Mouse (Mus musculus): Measurements from ENCODE around the gene 1110008L16Rik.
A peak's percentile ranks its signal among the peaks of the same experiment; 100 is the strongest.

1110008L16Rik gene

GRCm38 (mm10) chr12:55372424-55373055 is 73.2 kb downstream of the 1110008L16Rik start:
- H3K36me3 ChIP-seq (ENCODE audit: control insufficient read depth, insufficient read depth, low read length, poor library complexity, severe bottlenecking), result no peaks in the 10 kb centered on the region
- no peaks in the 10 kb centered on the region for H3K27me3 ChIP-seq (ENCODE audit: control insufficient read depth, insufficient read depth, low read length, poor library complexity, severe bottlenecking)
- peak; percentile 67 for DNase-seq (ENCODE audit: low read depth, low spot score)

GRCm38 (mm10) chr12:55376956-55377609 is 77.7 kb downstream of the 1110008L16Rik start:
- no peak for DNase-seq (ENCODE audit: low read depth, low spot score)
- H3K27me3 ChIP-seq (ENCODE audit: control insufficient read depth, insufficient read depth, low read length, poor library complexity, severe bottlenecking), result no peaks in the 10 kb centered on the region
- H3K36me3 ChIP-seq (ENCODE audit: control insufficient read depth, insufficient read depth, low read length, poor library complexity, severe bottlenecking), result no peaks in the 10 kb centered on the region

GRCm38 (mm10) chr12:55377610-55377980 is 78.2 kb downstream of the 1110008L16Rik start:
- no peaks in the 10 kb centered on the region for H3K27me3 ChIP-seq (ENCODE audit: control insufficient read depth, insufficient read depth, low read length, poor library complexity, severe bottlenecking)
- no peak for DNase-seq (ENCODE audit: low read depth, low spot score)
- H3K36me3 ChIP-seq (ENCODE audit: control insufficient read depth, insufficient read depth, low read length, poor library complexity, severe bottlenecking), result no peaks in the 10 kb centered on the region

GRCm38 (mm10) chr12:55384023-55384749 is 84.8 kb downstream of the 1110008L16Rik start, which contains the start of gene Psma6:
TSS of gene Psma6 (plus strand) at chr12:55384222.
- DNase-seq (ENCODE audit: low read depth, low spot score), result no peak
- Histone ChIP-seq H3K36me3 (ENCODE audit: control insufficient read depth, insufficient read depth, low read length, poor library complexity, severe bottlenecking) (no peaks in the 10 kb centered on the region), H3K27me3 (ENCODE audit: control insufficient read depth, insufficient read depth, low read length, poor library complexity, severe bottlenecking) (no peaks in the 10 kb centered on the region)

- no peak for DNase-seq (ENCODE audit: low read depth, low spot score)
- Histone ChIP-seq H3K36me3 (ENCODE audit: control insufficient read depth, insufficient read depth, low read length, poor library complexity, severe bottlenecking) (no peaks in the 10 kb centered on the region), H3K27me3 (ENCODE audit: control insufficient read depth, insufficient read depth, low read length, poor library complexity, severe bottlenecking) (no peaks in the 10 kb centered on the region)
These were observed 85.4 kb downstream of the 1110008L16Rik start for GRCm38 (mm10) chr12:55384826-55385225.

GRCm38 (mm10) chr12:55385931-55386330 is 86.6 kb downstream of the 1110008L16Rik start:
- Histone ChIP-seq H3K36me3 (ENCODE audit: control insufficient read depth, insufficient read depth, low read length, poor library complexity, severe bottlenecking) (no peaks in the 10 kb centered on the region), H3K27me3 (ENCODE audit: control insufficient read depth, insufficient read depth, low read length, poor library complexity, severe bottlenecking) (no peaks in the 10 kb centered on the region)
- no peak for DNase-seq (ENCODE audit: low read depth, low spot score)

GRCm38 (mm10) chr12:55386456-55386855 is 87.1 kb downstream of the 1110008L16Rik start:
- no peak for DNase-seq (ENCODE audit: low read depth, low spot score)
- no peaks in the 10 kb centered on the region for H3K36me3 ChIP-seq (ENCODE audit: control insufficient read depth, insufficient read depth, low read length, poor library complexity, severe bottlenecking)
- H3K27me3 ChIP-seq (ENCODE audit: control insufficient read depth, insufficient read depth, low read length, poor library complexity, severe bottlenecking), result no peaks in the 10 kb centered on the region

- Histone ChIP-seq H3K36me3 (ENCODE audit: control insufficient read depth, insufficient read depth, low read length, poor library complexity, severe bottlenecking) (no peaks in the 10 kb centered on the region), H3K27me3 (ENCODE audit: control insufficient read depth, insufficient read depth, low read length, poor library complexity, severe bottlenecking) (no peaks in the 10 kb centered on the region)
- no peak for DNase-seq (ENCODE audit: low read depth, low spot score)
These were observed 87.9 kb downstream of the 1110008L16Rik start for GRCm38 (mm10) chr12:55387083-55387787.

- Histone ChIP-seq H3K27me3 (ENCODE audit: control insufficient read depth, insufficient read depth, low read length, poor library complexity, severe bottlenecking) (no peaks in the 10 kb centered on the region), H3K36me3 (ENCODE audit: control insufficient read depth, insufficient read depth, low read length, poor library complexity, severe bottlenecking) (no peaks in the 10 kb centered on the region)
- peak; percentile 13 for DNase-seq (ENCODE audit: low read depth, low spot score)
These were observed 88.5 kb downstream of the 1110008L16Rik start for GRCm38 (mm10) chr12:55387788-55388465.

GRCm38 (mm10) chr12:55388478-55388877 is 89.1 kb downstream of the 1110008L16Rik start:
- DNase-seq (ENCODE audit: low read depth, low spot score), result peak; percentile 88
- H3K27me3 ChIP-seq (ENCODE audit: control insufficient read depth, insufficient read depth, low read length, poor library complexity, severe bottlenecking), result no peaks in the 10 kb centered on the region

GRCm38 (mm10) chr12:55389132-55390081 is 90.0 kb downstream of the 1110008L16Rik start:
- Histone ChIP-seq H3K27me3 (ENCODE audit: control insufficient read depth, insufficient read depth, low read length, poor library complexity, severe bottlenecking) (no peaks in the 10 kb centered on the region), H3K36me3 (ENCODE audit: control insufficient read depth, insufficient read depth, low read length, poor library complexity, severe bottlenecking) (no peaks in the 10 kb centered on the region)
- DNase-seq (ENCODE audit: low read depth, low spot score), result peak; percentile 77

More at GRCm38 (mm10) chr12:55388478-55388877, 89.1 kb downstream of the 1110008L16Rik start:
- no peaks in the 10 kb centered on the region for H3K36me3 ChIP-seq (ENCODE audit: control insufficient read depth, insufficient read depth, low read length, poor library complexity, severe bottlenecking)

- DNase-seq (ENCODE audit: low read depth, low spot score), result peak; percentile 48
- Histone ChIP-seq H3K27me3 (ENCODE audit: control insufficient read depth, insufficient read depth, low read length, poor library complexity, severe bottlenecking) (no peaks in the 10 kb centered on the region), H3K36me3 (ENCODE audit: control insufficient read depth, insufficient read depth, low read length, poor library complexity, severe bottlenecking) (no peaks in the 10 kb centered on the region)
These were observed 92.7 kb downstream of the 1110008L16Rik start for GRCm38 (mm10) chr12:55392120-55392519.

- Histone ChIP-seq H3K27me3 (ENCODE audit: control insufficient read depth, insufficient read depth, low read length, poor library complexity, severe bottlenecking) (no peaks in the 10 kb centered on the region), H3K36me3 (ENCODE audit: control insufficient read depth, insufficient read depth, low read length, poor library complexity, severe bottlenecking) (no peaks in the 10 kb centered on the region)
- DNase-seq (ENCODE audit: low read depth, low spot score), result no peak
These were observed 93.6 kb downstream of the 1110008L16Rik start for GRCm38 (mm10) chr12:55392733-55393577.

All from splenic B cell, adult 2 months (primary cell).